Mouse (Mus musculus): ENCODE data around the gene Prr36. TPM values are rescaled to one million over a fixed set of nuclear protein-coding genes. Genes with fewer than 3 reads are reported as not detected.

Prr36 gene
- polyA plus RNA-seq, 1 experiment from 2014 or later = 1.3 TPM

DNA sequence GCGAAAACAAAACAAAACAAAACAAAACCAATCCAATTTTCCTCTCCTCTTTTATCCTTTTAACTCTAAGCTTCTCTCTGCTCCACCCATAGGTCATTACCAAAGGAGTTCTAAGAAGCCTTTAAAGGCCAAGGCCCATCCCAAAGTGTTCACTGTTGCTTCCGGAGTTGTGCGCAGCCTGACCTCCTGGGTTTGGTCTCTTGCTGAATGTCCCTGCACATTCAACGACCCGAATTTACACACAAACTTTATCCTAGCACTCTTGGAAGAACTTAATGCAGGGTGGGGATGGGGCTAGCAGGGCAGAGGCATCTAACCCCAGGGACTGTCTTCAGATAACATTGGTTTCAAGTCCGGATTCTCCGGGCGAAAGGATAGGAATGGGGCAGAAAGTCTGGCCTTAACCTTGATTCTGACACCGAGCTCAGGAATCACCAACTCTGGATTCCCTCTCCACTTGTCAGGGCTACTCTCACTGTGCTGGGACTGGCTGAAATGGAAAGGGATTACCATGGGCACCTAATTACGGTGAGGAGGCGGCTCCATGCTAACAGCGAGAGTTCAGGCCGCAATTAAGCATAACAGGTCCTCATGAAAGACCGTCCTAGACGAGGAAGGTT is 20.7 kb upstream of the Prr36 start:
- WGBS = 23% methylated on average over 15 of the region's 15 CpGs
- H3K27ac ChIP-seq = peak overlapping the region; percentile 93
- H3K4me1 ChIP-seq = peaks cover 25% of the 10 kb centered on the region

DNA sequence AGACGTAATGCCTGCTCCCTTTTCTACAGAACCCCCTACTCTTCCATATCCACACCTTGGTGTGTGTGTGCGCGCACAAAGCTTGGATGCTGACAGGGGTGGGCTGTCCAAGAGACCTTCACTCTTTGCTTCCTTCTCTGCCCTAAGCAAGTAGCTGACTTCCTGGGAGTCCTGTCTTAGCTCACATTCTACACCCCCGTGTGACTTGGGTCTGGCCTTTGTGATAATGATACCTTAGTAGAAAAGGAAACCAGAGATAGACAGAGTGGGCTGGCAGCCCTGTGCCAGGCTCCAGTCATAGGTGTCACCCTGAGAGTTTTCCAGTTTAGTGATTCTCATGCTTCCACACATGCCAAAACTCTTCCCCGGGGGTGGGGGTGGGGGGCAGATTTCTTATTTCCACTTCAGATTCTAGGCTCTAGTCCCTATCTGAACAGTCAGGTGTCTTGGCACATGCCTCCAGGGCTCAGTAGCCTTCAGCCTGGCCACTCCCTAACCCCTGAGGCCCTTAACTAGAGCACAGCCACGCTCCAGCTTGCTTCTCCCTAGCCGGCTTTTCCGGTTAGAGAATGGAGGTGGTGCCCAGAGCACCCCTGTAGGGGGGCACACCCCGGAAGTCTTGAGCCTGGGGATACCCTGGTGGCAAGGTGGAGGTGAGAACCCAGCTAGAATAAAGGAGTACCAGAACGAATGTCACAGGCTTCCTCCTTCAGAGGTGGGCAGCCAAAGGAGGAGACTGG is 13.5 kb upstream of the Prr36 start:
- Histone ChIP-seq H3K9ac (no peak overlapping the region), H3K27me3 (peaks cover 30% of the 10 kb centered on the region), H3K4me2 (replicated peaks) (no peak overlapping the region), H3K36me3 (no peaks in the 10 kb centered on the region), H3K27ac (no peak overlapping the region), H3K4me1 (peaks cover 5% of the 10 kb centered on the region), H3K4me3 (no peak overlapping the region), H3K9me3 (no peaks in the 10 kb centered on the region)
- WGBS = 54% methylated on average over 10 of the region's 10 CpGs
- ATAC-seq (ENCODE audit: low FRiP score, low read depth) = no peak

More for the DNA sequence above, 20.7 kb upstream of the Prr36 start:
- H3K27me3 ChIP-seq = 0 out of 2 replicates have a peak, but pooled peaks cover 3% of the 10 kb centered on the region
- H3K9ac ChIP-seq = peak overlapping the region; percentile 78
- peaks cover 22% of the 10 kb centered on the region for H3K36me3 ChIP-seq
- no peak for ATAC-seq (ENCODE audit: low FRiP score, low read depth)
- no peaks in the 10 kb centered on the region for H3K9me3 ChIP-seq
- peak overlapping the region; percentile 83 for H3K4me3 ChIP-seq
- peak overlapping the region; percentile 90 for H3K4me2 ChIP-seq (replicated peaks)

DNA sequence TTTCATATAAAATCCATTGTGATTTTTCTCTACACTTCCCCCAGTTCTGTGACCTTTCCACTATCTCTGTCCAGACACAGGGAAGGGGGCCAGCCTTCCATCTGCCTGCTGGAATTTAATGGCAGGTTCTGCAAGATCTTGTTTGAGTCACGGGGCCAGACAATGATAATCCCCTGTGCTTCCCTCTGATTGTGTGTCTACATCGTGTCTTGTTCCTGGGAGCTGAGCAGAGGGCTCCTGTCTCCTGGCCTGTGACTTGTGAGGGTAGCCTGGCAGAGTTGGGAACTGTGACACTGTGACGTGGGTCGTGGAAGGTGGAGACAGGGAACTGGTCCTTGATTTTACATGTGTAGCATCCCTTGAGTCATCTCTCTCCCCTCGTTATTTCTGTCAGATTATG is 12.5 kb upstream of the Prr36 start:
- WGBS = 73% methylated on average over 5 of the region's 5 CpGs
- H3K4me2 ChIP-seq (replicated peaks) = no peak overlapping the region
- no peak for ATAC-seq (ENCODE audit: low FRiP score, low read depth)

DNA sequence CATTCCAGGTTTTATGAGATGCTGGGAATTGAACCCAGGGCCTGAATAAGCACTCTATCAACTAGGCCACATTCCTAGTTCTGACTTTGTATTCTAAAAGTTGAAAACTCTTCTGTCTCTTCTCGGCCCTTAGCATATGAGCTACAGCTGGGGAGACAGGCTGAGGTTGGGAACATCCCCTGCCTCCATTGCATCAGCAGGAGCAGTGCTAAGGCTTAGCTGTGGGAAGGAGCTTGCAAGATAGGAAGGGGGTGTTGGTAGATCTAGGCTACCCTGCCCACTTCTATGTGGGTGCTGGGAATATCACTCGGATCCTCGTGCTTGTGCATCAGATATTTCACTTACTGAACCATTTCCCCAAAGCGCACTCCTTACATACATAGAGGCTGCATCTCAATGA is 10.7 kb upstream of the Prr36 start:
- Histone ChIP-seq H3K36me3 (no peaks in the 10 kb centered on the region), H3K27me3 (peaks cover 41% of the 10 kb centered on the region), H3K9me3 (no peaks in the 10 kb centered on the region), H3K27ac (no peak overlapping the region), H3K4me3 (no peak overlapping the region), H3K9ac (no peak overlapping the region), H3K4me1 (peaks cover 5% of the 10 kb centered on the region), H3K4me2 (replicated peaks) (no peak overlapping the region)
- 85% methylated on average over 4 of the region's 4 CpGs for WGBS
- ATAC-seq (ENCODE audit: low FRiP score, low read depth) = no peak

More for the DNA sequence above, 12.5 kb upstream of the Prr36 start:
- H3K27ac ChIP-seq = no peak overlapping the region
- H3K27me3 ChIP-seq = peaks cover 28% of the 10 kb centered on the region
- no peak overlapping the region for H3K9ac ChIP-seq
- H3K36me3 ChIP-seq = no peaks in the 10 kb centered on the region
- no peaks in the 10 kb centered on the region for H3K9me3 ChIP-seq
- peaks cover 5% of the 10 kb centered on the region for H3K4me1 ChIP-seq
- H3K4me3 ChIP-seq = no peak overlapping the region

DNA sequence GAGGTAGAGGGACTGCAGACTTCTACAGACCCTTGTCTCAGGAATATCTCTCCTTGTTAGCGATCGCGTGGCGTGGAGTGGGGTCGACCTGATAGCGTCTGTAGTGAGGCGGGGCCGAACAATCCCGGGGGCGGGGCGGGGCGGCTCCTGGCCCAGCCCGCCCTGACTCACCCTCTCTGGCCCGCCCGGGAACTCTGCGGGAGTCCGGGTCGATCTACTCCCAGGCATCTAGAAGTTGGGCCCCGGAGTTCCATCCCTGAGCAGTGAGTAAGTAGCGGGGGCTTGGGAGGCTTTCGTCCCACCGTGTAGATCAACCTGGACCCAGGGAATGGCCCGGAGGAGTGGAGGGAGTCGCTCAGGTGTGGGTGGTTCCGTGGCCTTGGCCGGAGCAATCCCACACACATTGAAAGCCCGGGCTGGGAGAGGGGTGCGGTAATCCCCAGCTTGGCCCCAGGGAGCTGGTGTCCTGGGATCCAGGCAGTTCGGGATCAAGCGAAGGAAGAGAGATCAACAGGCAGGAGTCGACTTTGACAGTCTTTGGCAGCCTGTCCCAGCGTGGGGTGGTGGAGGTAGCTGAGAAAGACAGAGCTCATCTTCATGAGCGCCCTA is 9.6 kb upstream of the Prr36 start, which contains the start of gene Lrrc8e:
TSS of gene Lrrc8e (plus strand) at position 89 of the 609 bp plus-strand sequence.
- no peak for ATAC-seq (ENCODE audit: low FRiP score, low read depth)
- peak within 1 kb of the TSS; percentile 60 for H3K9ac ChIP-seq
- WGBS = 5% methylated on average over 33 of the region's 33 CpGs

DNA sequence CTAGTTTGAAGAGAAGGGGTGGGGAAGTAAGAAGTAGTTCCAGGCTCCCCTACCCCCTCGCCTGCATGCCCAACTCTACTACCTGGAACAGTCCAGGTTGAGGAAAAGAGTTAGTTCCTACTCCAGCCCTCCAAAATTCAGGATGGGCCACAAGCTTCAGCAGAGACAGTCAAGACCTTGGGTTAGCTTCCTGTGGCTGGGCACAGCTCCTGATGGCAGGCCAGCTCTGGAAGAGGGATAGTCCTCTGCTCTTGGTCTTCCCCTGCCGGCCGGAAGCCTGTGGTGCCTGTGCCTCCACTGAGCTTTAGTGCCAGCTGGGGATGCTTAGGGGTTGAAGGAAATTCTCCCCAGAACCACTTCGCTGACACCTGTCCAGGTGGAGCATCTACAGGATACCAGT is 9.1 kb upstream of the Prr36 start:
- Histone ChIP-seq H3K9ac (peak overlapping the region; percentile 60; the same call in 1 of the 2 replicates), H3K4me2 (replicated peaks) (peak overlapping the region; percentile 64), H3K4me3 (peak overlapping the region; percentile 33), H3K27ac (no peak overlapping the region), H3K4me1 (peaks cover 5% of the 10 kb centered on the region), H3K9me3 (no peaks in the 10 kb centered on the region), H3K27me3 (peaks cover 43% of the 10 kb centered on the region), H3K36me3 (no peaks in the 10 kb centered on the region)
- 28% methylated on average over 4 of the region's 4 CpGs for WGBS
- ATAC-seq (ENCODE audit: low FRiP score, low read depth) = no peak

More for the DNA sequence above, 9.6 kb upstream of the Prr36 start, which contains the start of gene Lrrc8e:
- no peaks in the 10 kb centered on the region for H3K36me3 ChIP-seq
- no peak within 1 kb of the TSS for H3K27ac ChIP-seq
- peaks cover 43% of the 10 kb centered on the region for H3K27me3 ChIP-seq
- H3K9me3 ChIP-seq = no peaks in the 10 kb centered on the region
- H3K4me2 ChIP-seq (replicated peaks) = peak within 1 kb of the TSS; percentile 64
- H3K4me3 ChIP-seq = peak within 1 kb of the TSS; percentile 33
- H3K4me1 ChIP-seq = peaks cover 5% of the 10 kb centered on the region

DNA sequence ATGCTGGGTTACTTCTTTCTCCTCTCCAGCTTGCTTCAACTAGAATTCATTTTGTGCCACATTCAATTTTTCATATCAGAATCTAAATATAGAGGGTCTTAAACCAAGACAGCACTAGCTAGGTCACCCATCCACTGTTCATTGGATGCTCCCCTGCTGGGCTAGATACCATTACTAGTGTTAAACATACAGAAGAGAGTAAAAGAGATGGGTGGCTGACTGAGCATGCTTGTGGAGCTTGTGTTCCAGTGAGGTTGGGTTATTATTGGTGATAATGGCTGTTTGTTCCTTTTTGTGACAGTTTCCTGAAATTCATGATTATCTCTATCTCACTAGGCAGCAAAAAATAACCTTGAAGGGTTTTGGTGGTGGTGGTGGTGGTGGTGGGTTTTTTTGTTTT is 4.8 kb upstream of the Prr36 start:
- Histone ChIP-seq H3K4me1 (peaks cover 9% of the 10 kb centered on the region), H3K27me3 (peaks cover 49% of the 10 kb centered on the region), H3K9me3 (no peaks in the 10 kb centered on the region; the same call in 1 of the 2 replicates), H3K4me2 (replicated peaks) (no peak overlapping the region), H3K9ac (no peak overlapping the region), H3K4me3 (no peak overlapping the region), H3K36me3 (no peaks in the 10 kb centered on the region), H3K27ac (no peak overlapping the region)
- no peak for ATAC-seq (ENCODE audit: low FRiP score, low read depth)

DNA sequence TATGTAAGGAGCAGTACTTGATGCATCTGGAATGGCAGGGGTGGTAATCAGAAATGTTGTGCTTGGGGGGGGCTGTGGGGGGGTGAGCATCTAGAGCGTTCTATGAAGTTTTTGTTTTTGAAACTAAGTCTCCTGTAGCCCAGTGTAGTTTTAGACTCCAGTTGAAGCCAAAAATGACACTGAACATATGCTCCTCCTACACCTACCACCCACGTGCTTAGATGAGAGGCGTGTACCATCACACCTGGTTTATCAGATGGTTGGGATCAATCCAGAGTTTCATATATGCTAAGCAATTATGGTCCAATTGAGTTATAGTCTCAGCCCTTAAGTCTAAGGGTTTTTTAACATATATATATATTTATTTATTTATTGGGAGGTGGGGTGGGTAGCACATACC is 2.4 kb upstream of the Prr36 start:
- no peak for ATAC-seq (ENCODE audit: low FRiP score, low read depth)
- no peak overlapping the region for H3K27ac ChIP-seq
- no peak overlapping the region for H3K4me3 ChIP-seq
- H3K36me3 ChIP-seq = no peaks in the 10 kb centered on the region
- H3K4me2 ChIP-seq (replicated peaks) = no peak overlapping the region
- 82% methylated on average over 3 of the region's 3 CpGs for WGBS
- H3K9ac ChIP-seq = no peak overlapping the region
- peaks cover 17% of the 10 kb centered on the region for H3K4me1 ChIP-seq
- peaks cover 59% of the 10 kb centered on the region for H3K27me3 ChIP-seq
- H3K9me3 ChIP-seq = no peaks in the 10 kb centered on the region; the same call in 1 of the 2 replicates

DNA sequence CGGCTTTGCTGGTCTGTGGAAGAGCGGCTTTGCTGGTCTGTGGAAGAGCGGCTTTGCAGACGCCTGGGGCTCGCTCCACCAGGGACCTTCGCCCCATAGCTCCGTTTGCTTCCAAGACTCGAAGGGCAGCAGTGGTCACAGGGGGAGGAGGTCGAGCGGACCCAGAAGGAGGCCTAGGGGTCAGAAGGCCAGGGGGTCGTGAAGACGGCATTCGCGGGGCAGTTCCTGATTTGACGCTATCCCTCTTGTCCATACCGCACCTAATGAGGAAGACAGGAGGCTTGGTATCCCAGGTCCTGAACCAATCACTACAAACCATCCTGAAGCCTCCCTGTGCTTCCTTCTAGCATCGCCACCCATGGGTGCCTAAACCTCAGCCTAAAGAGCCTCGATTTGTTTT is 963 bp downstream of the Prr36 start:
- ATAC-seq (ENCODE audit: low FRiP score, low read depth) = no peak
- WGBS = 4% methylated on average over 18 of the region's 18 CpGs
- Histone ChIP-seq H3K4me3 (peak overlapping the region; percentile 52), H3K27me3 (peaks cover 61% of the 10 kb centered on the region), H3K4me2 (replicated peaks) (peak overlapping the region; percentile 91), H3K36me3 (no peaks in the 10 kb centered on the region), H3K4me1 (peaks cover 37% of the 10 kb centered on the region), H3K9ac (peak overlapping the region; percentile 61; the same call in 1 of the 2 replicates), H3K9me3 (no peaks in the 10 kb centered on the region; the same call in 1 of the 2 replicates), H3K27ac (no peak overlapping the region)

DNA sequence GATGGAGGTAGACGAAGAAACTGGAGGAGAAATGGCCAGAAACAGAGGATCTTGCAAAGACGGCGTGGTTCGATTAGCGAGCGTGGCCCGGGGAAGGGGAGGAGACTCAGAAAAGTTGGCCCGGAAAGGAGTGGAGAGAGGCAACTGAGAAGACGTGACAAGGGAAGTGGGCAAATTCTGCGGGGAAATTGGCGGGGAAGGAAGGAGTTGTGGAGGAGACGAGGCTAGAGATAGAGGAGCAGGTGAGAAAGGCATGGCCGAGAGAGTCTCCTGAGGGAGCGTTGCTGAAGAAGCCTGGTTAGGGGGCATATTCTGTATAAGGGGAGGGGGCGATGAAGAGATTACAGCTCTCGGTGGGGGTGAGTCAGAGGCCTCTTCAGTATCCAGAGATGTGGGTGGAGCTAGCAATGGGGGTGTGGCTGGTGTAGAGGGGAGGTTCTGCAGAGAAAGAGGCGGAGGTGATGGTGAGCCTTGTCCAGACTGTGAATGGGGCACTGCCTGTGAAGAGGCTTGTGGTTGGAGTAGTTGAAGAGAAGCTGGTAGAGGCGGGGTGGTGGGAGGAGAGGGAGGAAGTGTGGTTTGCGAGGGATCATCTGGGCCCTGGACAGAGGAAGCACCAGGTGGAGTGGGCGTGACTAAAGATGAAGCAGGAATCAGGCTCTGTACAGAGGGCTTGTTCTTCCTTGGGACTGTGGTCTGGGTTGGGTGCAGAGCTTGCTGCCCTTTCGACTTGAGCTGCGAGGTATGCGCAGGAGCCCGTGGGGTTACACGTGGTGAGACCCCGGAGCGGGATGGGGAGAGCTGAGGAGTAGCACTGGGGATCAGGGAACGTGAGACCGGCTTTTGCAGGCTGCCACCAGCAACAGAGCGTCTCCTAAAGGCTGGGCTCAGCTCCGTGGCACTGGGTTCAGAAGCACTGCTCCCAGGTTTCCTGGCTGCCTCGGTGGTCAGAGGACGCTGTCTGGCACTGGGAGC is 3.0 kb downstream of the Prr36 start:
- peaks cover 66% of the 10 kb centered on the region for H3K27me3 ChIP-seq
- H3K4me2 ChIP-seq (replicated peaks) = peak overlapping the region; percentile 95
- peak overlapping the region; percentile 51 for H3K4me3 ChIP-seq
- peaks cover 3% of the 10 kb centered on the region; the same call in 1 of the 2 replicates for H3K9me3 ChIP-seq
- 7% methylated on average over 33 of the region's 33 CpGs for WGBS
- peak overlapping the region; percentile 63 for H3K9ac ChIP-seq
- ATAC-seq (ENCODE audit: low FRiP score, low read depth) = peak; percentile 66
- peaks cover 12% of the 10 kb centered on the region for H3K36me3 ChIP-seq
- H3K27ac ChIP-seq = peak overlapping the region; percentile 44; the same call in 1 of the 2 replicates
- H3K4me1 ChIP-seq = peaks cover 37% of the 10 kb centered on the region
